Mouse (Mus musculus) urinary bladder, adult 2 months (tissue): ENCODE data around the gene Rnf114. TPM values are rescaled to one million over a fixed set of nuclear protein-coding genes. Genes with fewer than 3 reads are reported as not detected.

Experiments used
- DNase-seq: peaks from one replicate; pipeline ENCODE4 v3.0.0; 2022; ENCODE audit warnings: low spot score
- polyA plus RNA-seq: library from polyadenylated mRNA; depleted of rRNA; stranded (reverse); fragments of >200 nt; gene quantifications from 2 replicates; pipeline ENCODE4 v1.2.3, GENCODE M21; 2012; rRNA removed

The Rnf114 gene
- 78.6 and 81.3 TPM in 2 replicates for polyA plus RNA-seq

GRCm38 (mm10) chr2:167491757-167492708 is at the start of gene Rnf114:
Gene Rnf114, plus strand, starts transcription at chr2:167492645.
- DNase-seq, result no peak

- no peak for DNase-seq
Measured at GRCm38 (mm10) chr2:167443411-167444193, 48.8 kb upstream of the Rnf114 start.

- DNase-seq, result no peak
Measured at GRCm38 (mm10) chr2:167445911-167446780, 46.3 kb upstream of the Rnf114 start.

GRCm38 (mm10) chr2:167447207-167447606 is 45.2 kb upstream of the Rnf114 start:
- DNase-seq, result no peak

GRCm38 (mm10) chr2:167447629-167448028 is 44.8 kb upstream of the Rnf114 start:
- no peak for DNase-seq

- DNase-seq, result no peak
Measured at GRCm38 (mm10) chr2:167449331-167450275, 42.8 kb upstream of the Rnf114 start.

- DNase-seq, result no peak
Measured at GRCm38 (mm10) chr2:167450647-167451046, 41.8 kb upstream of the Rnf114 start.

GRCm38 (mm10) chr2:167453814-167454213 is 38.6 kb upstream of the Rnf114 start:
- DNase-seq, result no peak

GRCm38 (mm10) chr2:167456361-167457020 is 36.0 kb upstream of the Rnf114 start:
- DNase-seq, result no peak

GRCm38 (mm10) chr2:167457213-167457612 is 35.2 kb upstream of the Rnf114 start:
- no peak for DNase-seq

GRCm38 (mm10) chr2:167458548-167458947 is 33.9 kb upstream of the Rnf114 start:
- no peak for DNase-seq

GRCm38 (mm10) chr2:167459071-167459865 is 33.2 kb upstream of the Rnf114 start:
- no peak for DNase-seq

GRCm38 (mm10) chr2:167462954-167463353 is 29.5 kb upstream of the Rnf114 start:
- no peak for DNase-seq

- DNase-seq, result no peak
Measured at GRCm38 (mm10) chr2:167463802-167464201, 28.6 kb upstream of the Rnf114 start.

GRCm38 (mm10) chr2:167465951-167466350 is 26.5 kb upstream of the Rnf114 start:
- no peak for DNase-seq

- DNase-seq, result no peak
Measured at GRCm38 (mm10) chr2:167467214-167467613, 25.2 kb upstream of the Rnf114 start.

GRCm38 (mm10) chr2:167468444-167468843 is 24.0 kb upstream of the Rnf114 start:
- no peak for DNase-seq

- no peak for DNase-seq
Measured at GRCm38 (mm10) chr2:167470611-167471010, 21.8 kb upstream of the Rnf114 start.

- DNase-seq, result no peak
Measured at GRCm38 (mm10) chr2:167471585-167471984, 20.9 kb upstream of the Rnf114 start.
